Mouse (Mus musculus) neural tube, embryonic 11.5 days (tissue): Measurements from ENCODE around the gene Ndufa10. TPM values are rescaled to one million over a fixed set of nuclear protein-coding genes. Genes with fewer than 3 reads are reported as not detected.

Experiments used
- ATAC-seq: fragments of 200-750 bp; cut with Nextera tagmentation; 2 replicates; pipeline ENCODE4 v1.8.0; 2017; ENCODE audit warnings: moderate number of reproducible peaks, mild to moderate bottlenecking, moderate TSS enrichment, moderate library complexity; ENCODE audit not compliant: insufficient read depth, low FRiP score, low TSS enrichment
- DNase-seq: peaks from one replicate; pipeline ENCODE4 v3.0.0-alpha.2; 2015; ENCODE audit warnings: low spot score
- H3K27ac ChIP-seq: fragments of 300-500 bp; sonication (generic); 2 replicates; pipeline ENCODE4 v1.5.1; 2014; ENCODE audit warnings: low read depth, mild to moderate bottlenecking, low read length
- H3K27me3 ChIP-seq: fragments of 300-500 bp; sonication (generic); 2 replicates; pipeline ENCODE4 v1.6.1; 2014; ENCODE audit warnings: mild to moderate bottlenecking, low read length, mixed read lengths; ENCODE audit not compliant: control insufficient read depth, insufficient read depth
- H3K36me3 ChIP-seq: fragments of 300-500 bp; sonication (generic); 2 replicates; pipeline ENCODE4 v1.6.1; 2014; ENCODE audit warnings: mild to moderate bottlenecking, low read length, moderate library complexity, mixed read lengths; ENCODE audit not compliant: control insufficient read depth, insufficient read depth
- H3K4me1 ChIP-seq: fragments of 300-500 bp; sonication (generic); 2 replicates; pipeline ENCODE4 v1.6.1; 2014; ENCODE audit warnings: low read length, mixed read lengths; ENCODE audit not compliant: control insufficient read depth, insufficient read depth
- H3K4me2 ChIP-seq: fragments of 300-500 bp; sonication (generic); 2 replicates; pipeline ENCODE4 v1.6.1; 2014; ENCODE audit warnings: low read depth, mild to moderate bottlenecking, moderate library complexity
- H3K4me3 ChIP-seq: fragments of 300-500 bp; sonication (generic); 2 replicates; pipeline ENCODE4 v1.5.1; 2014; ENCODE audit warnings: low read depth, low read length
- H3K9ac ChIP-seq: fragments of 300-500 bp; sonication (generic); 2 replicates; pipeline ENCODE4 v1.6.1; 2014; ENCODE audit warnings: mild to moderate bottlenecking, low read length
- H3K9me3 ChIP-seq: fragments of 300-500 bp; sonication (generic); 2 replicates; pipeline ENCODE4 v1.6.1; 2016; ENCODE audit warnings: low read length; ENCODE audit not compliant: control insufficient read depth
- WGBS: fragments of 180-500 bp; shearing (Covaris S2); extraction: QIAGEN DNeasy Blood & Tissue Kit; methylation state at CpG from one replicate; pipeline ENCODE4 v1.1.7; 2014; 5-methylcytosine and 5-hydroxymethylcytosine counted together
- microRNA-seq: library from miRNA; unstranded; fragments of <30 nt; microRNA quantifications from one replicate; pipeline ENCODE4, GENCODE M21; 2016
- polyA plus RNA-seq: library from polyadenylated mRNA; unstranded; fragments of >200 nt; fragmentation: Nextera tagmentation; extraction: Ambion mirVana; gene quantifications from 2 replicates; pipeline ENCODE4 v1.2.1, GENCODE M21; 2014

Gene Ndufa10
- polyA plus RNA-seq, 1 experiment from 2014 or later = 296 TPM

GRCm38 (mm10) chr1:92400556-92400955, 73.1 kb downstream of the Ndufa10 start:
- H3K9ac ChIP-seq = no peak overlapping the region
- H3K4me2 ChIP-seq = no peak overlapping the region
- H3K9me3 ChIP-seq = no peaks in the 10 kb centered on the region
- H3K36me3 ChIP-seq = no peaks in the 10 kb centered on the region
- WGBS = 91% methylated on average over 2 of the region's 2 CpGs
- H3K4me1 ChIP-seq = 0 out of 2 replicates have a peak, but pooled peaks cover 6% of the 10 kb centered on the region
- no peak overlapping the region for H3K27ac ChIP-seq
- no peak for ATAC-seq
- DNase-seq = no peak
- H3K27me3 ChIP-seq = no peaks in the 10 kb centered on the region
- no peak overlapping the region for H3K4me3 ChIP-seq

GRCm38 (mm10) chr1:92398601-92399000, 75.1 kb downstream of the Ndufa10 start:
- no peak overlapping the region for H3K27ac ChIP-seq
- H3K4me1 ChIP-seq = 0 out of 2 replicates have a peak, but pooled peaks cover 6% of the 10 kb centered on the region
- no peak overlapping the region for H3K9ac ChIP-seq
- H3K9me3 ChIP-seq = no peaks in the 10 kb centered on the region
- 61% methylated on average over 7 of the region's 7 CpGs for WGBS
- ATAC-seq (no peak), DNase-seq (peak; percentile 8)
- H3K27me3 ChIP-seq = no peaks in the 10 kb centered on the region
- no peaks in the 10 kb centered on the region for H3K36me3 ChIP-seq
- no peak overlapping the region for H3K4me3 ChIP-seq
- no peak overlapping the region for H3K4me2 ChIP-seq

GRCm38 (mm10) chr1:92397511-92398051, 76.1 kb downstream of the Ndufa10 start:
- no peaks in the 10 kb centered on the region for H3K27me3 ChIP-seq
- H3K9me3 ChIP-seq = no peaks in the 10 kb centered on the region
- no peaks in the 10 kb centered on the region for H3K36me3 ChIP-seq
- H3K4me1 ChIP-seq = 0 out of 2 replicates have a peak, but pooled peaks cover 6% of the 10 kb centered on the region
- H3K9ac ChIP-seq = no peak overlapping the region
- DNase-seq (peak; percentile 28), ATAC-seq (no peak)
- 23% methylated on average over 12 of the region's 12 CpGs for WGBS
- H3K4me2 ChIP-seq = no peak overlapping the region
- no peak overlapping the region for H3K4me3 ChIP-seq
- no peak overlapping the region for H3K27ac ChIP-seq

- Histone ChIP-seq H3K27ac (no peak overlapping the region), H3K9me3 (no peaks in the 10 kb centered on the region), H3K27me3 (no peaks in the 10 kb centered on the region), H3K4me2 (no peak overlapping the region), H3K9ac (no peak overlapping the region), H3K4me1 (0 out of 2 replicates have a peak, but pooled peaks cover 3% of the 10 kb centered on the region), H3K36me3 (no peaks in the 10 kb centered on the region), H3K4me3 (no peak overlapping the region)
- ATAC-seq (no peak), DNase-seq (peak; percentile 6)
- 82% methylated on average over 3 of the region's 3 CpGs for WGBS
These were observed 79.4 kb downstream of the Ndufa10 start for GRCm38 (mm10) chr1:92394279-92394678.

- H3K4me3 ChIP-seq = no peak overlapping the region
- DNase-seq (peak; percentile 5), ATAC-seq (no peak)
- no peak overlapping the region for H3K9ac ChIP-seq
- no peak overlapping the region for H3K27ac ChIP-seq
- H3K9me3 ChIP-seq = no peaks in the 10 kb centered on the region
- no peaks in the 10 kb centered on the region for H3K36me3 ChIP-seq
- H3K4me1 ChIP-seq = 0 out of 2 replicates have a peak, but pooled peaks cover 3% of the 10 kb centered on the region
- no peak overlapping the region for H3K4me2 ChIP-seq
- H3K27me3 ChIP-seq = no peaks in the 10 kb centered on the region
- WGBS = 87% methylated on average over 6 of the region's 6 CpGs
These were observed 80.5 kb downstream of the Ndufa10 start for GRCm38 (mm10) chr1:92393166-92393565.

Small RNA genes lying within 50 kb of the gene (microRNA-seq; reads per million reads assigned to microRNA genes)
- 2.9 reads per million, percentile 4 among the genes with 10 or more reads in this experiment for gene Mir6900

Other genes with a start within 250 kb of the Ndufa10 start
- not detected in 2 replicates for gene Olfr1416, start 11.3 kb upstream of the Ndufa10 start, polyA plus RNA-seq
- not detected in 2 replicates for gene Olfr1415, start 22.2 kb upstream of the Ndufa10 start, polyA plus RNA-seq
- gene Olfr1414, start 44.8 kb upstream of the Ndufa10 start, polyA plus RNA-seq = not detected in 2 replicates
- not detected in 2 replicates for gene Olfr1413, start 97.5 kb upstream of the Ndufa10 start, polyA plus RNA-seq
- not detected in 2 replicates for gene Olfr1412, start 111.9 kb upstream of the Ndufa10 start, polyA plus RNA-seq
- gene Olfr1411, start 120.6 kb upstream of the Ndufa10 start, polyA plus RNA-seq = not detected in 2 replicates
- not detected in 2 replicates for gene Olfr1410, start 131.9 kb upstream of the Ndufa10 start, polyA plus RNA-seq
- gene Olfr12, start 143.9 kb upstream of the Ndufa10 start, polyA plus RNA-seq = not detected in 2 replicates
- 408 and 434 TPM in 2 replicates for gene Cops9, start 168.1 kb upstream of the Ndufa10 start, polyA plus RNA-seq
- gene Otos, start 175.0 kb upstream of the Ndufa10 start, polyA plus RNA-seq = 0.08 and 0.62 TPM in 2 replicates